Mouse (Mus musculus) heart, adult 2 months (tissue): ENCODE data around the gene Aatk. TPM values are rescaled to one million over a fixed set of nuclear protein-coding genes. Genes with fewer than 3 reads are reported as not detected.

Experiments used
- DNase-seq, 2 experiments: peaks; one replicate each; pipeline ENCODE4 v3.0.0; 2021
- H3K27ac ChIP-seq: fragments of 200-600 bp; 2 replicates; pipeline ENCODE4 v1.8.1; 2022
- H3K27me3 ChIP-seq: fragments of 200-500 bp; 2 replicates; pipeline ENCODE4 v1.6.1; 2012; ENCODE audit warnings: mild to moderate bottlenecking, low read length, inconsistent platforms, mixed read lengths; ENCODE audit not compliant: control insufficient read depth, insufficient read depth
- H3K36me3 ChIP-seq: fragments of 200-500 bp; 2 replicates; pipeline ENCODE4 v1.6.1; 2012; ENCODE audit warnings: low read length, inconsistent platforms; ENCODE audit not compliant: control insufficient read depth, insufficient read depth
- H3K4me1 ChIP-seq: fragments of 200-500 bp; 2 replicates; pipeline ENCODE4 v1.6.1; 2011; ENCODE audit warnings: low read length; ENCODE audit not compliant: control insufficient read depth, insufficient read depth
- H3K4me3 ChIP-seq: fragments of 200-600 bp; 2 replicates; pipeline ENCODE4 v1.8.1; 2022
- H3K79me2 ChIP-seq: fragments of 200-500 bp; replicated peaks from 2 replicates; pipeline ENCODE4 v1.6.1; 2012; ENCODE audit warnings: mild to moderate bottlenecking, inconsistent platforms, low read length, moderate library complexity, mixed read lengths; ENCODE audit not compliant: control insufficient read depth, insufficient read depth
- H3K9ac ChIP-seq: fragments of 200-500 bp; 2 replicates; pipeline ENCODE4 v1.6.1; 2012; ENCODE audit warnings: low read depth, mild to moderate bottlenecking, control low read depth, inconsistent platforms, low read length, mixed read lengths
- CTCF ChIP-seq: fragments of 200-600 bp; IDR thresholded peaks from 2 replicates; pipeline ENCODE4 v1.8.1; 2022; ENCODE audit warnings: antibody characterized with exemption, mild to moderate bottlenecking, moderate library complexity
- EP300 ChIP-seq: fragments of 200-500 bp; IDR thresholded peaks from 2 replicates; pipeline ENCODE4 v1.6.1; 2011; ENCODE audit warnings: low read depth, low read length, control low read depth; ENCODE audit not compliant: insufficient read depth
- POLR2A ChIP-seq: fragments of 200-500 bp; IDR thresholded peaks from 2 replicates; pipeline ENCODE4 v1.6.1; 2011; ENCODE audit warnings: mild to moderate bottlenecking, low read depth, low read length, control low read depth; ENCODE audit not compliant: insufficient read depth
- WGBS: fragments of 180-500 bp; shearing (Covaris S2); methylation state at CpG from one replicate; pipeline ENCODE4 v1.1.7; 2018; 5-methylcytosine and 5-hydroxymethylcytosine counted together
- intact Hi-C: fragments of 180-260 bp; cut with DNase I; formaldehyde crosslinking; loops from one replicate; pipeline ENCODE4 v1.15.1; 2025
- polyA plus RNA-seq: library from polyadenylated mRNA; depleted of rRNA; stranded (reverse); fragments of >200 nt; gene quantifications from 2 replicates; pipeline ENCODE4 v1.2.3, GENCODE M21; 2012
- total RNA-seq, 2 experiments: library from RNA; stranded (reverse); gene quantifications; 2 replicates each; pipeline ENCODE4 v1.2.3; 2021

Gene Aatk
- total and polyA plus RNA-seq, 3 experiments = 3.6 to 10.3 (median 4.7) TPM

DNA sequence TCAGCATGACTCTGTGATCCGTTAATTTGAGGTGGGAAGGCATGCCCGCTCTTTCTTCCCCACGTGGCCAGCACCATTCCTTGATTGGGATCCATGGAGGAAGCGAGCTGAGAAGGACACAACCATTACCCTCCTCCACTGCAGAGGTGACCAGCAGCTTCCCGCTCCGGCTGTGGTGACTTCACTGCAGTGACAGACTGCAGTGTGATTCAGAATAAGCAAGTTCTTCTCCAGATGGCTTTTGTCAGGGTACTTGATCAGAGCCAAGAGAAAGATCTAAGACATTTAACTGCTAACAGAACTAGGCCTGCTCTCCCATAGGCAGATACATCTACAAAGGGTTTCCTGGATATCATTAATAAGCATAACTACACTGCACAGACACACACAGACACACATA is 33.3 kb upstream of the Aatk start:
- Histone ChIP-seq H3K27me3 (no peaks in the 10 kb centered on the region), H3K79me2 (no peaks in the 10 kb centered on the region), H3K36me3 (no peaks in the 10 kb centered on the region), H3K9ac (no peak overlapping the region), H3K27ac (no peak overlapping the region), H3K4me3 (no peak overlapping the region), H3K4me1 (no peaks in the 10 kb centered on the region)
- DNase-seq = no peak
- TF ChIP-seq POLR2A (no peak), EP300 (no peak), CTCF (no peak)
- 81% methylated on average over 6 of the region's 6 CpGs for WGBS
- intact Hi-C loops = no loop called here

DNA sequence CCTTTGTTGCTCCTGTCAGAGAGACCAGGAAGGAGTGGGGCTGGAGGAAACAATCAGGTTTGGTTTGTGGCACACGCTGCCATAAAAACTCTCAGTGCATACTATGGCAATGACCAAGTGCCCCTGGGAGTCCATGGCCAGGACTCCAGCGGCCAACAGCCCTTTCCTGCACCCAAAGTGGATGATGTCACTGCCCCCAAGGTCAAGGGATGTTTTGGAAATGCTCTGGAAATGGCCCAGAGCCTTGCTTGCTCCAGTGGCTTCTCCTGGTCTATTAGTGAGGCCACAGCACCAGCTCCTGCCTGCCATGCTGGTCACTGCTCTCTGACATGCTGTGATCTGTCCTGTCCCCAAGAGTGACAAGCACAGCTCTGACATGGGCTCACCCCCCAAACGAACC is 29.2 kb upstream of the Aatk start:
- Histone ChIP-seq H3K27me3 (no peaks in the 10 kb centered on the region), H3K27ac (no peak overlapping the region), H3K36me3 (no peaks in the 10 kb centered on the region), H3K9ac (no peak overlapping the region), H3K79me2 (no peaks in the 10 kb centered on the region), H3K4me3 (no peak overlapping the region), H3K4me1 (no peaks in the 10 kb centered on the region)
- no peak for DNase-seq
- WGBS = 73% methylated on average over 3 of the region's 3 CpGs
- TF ChIP-seq POLR2A = no peak
- no peak for TF ChIP-seq CTCF
- no peak for TF ChIP-seq EP300
- intact Hi-C loops = no loop called here

DNA sequence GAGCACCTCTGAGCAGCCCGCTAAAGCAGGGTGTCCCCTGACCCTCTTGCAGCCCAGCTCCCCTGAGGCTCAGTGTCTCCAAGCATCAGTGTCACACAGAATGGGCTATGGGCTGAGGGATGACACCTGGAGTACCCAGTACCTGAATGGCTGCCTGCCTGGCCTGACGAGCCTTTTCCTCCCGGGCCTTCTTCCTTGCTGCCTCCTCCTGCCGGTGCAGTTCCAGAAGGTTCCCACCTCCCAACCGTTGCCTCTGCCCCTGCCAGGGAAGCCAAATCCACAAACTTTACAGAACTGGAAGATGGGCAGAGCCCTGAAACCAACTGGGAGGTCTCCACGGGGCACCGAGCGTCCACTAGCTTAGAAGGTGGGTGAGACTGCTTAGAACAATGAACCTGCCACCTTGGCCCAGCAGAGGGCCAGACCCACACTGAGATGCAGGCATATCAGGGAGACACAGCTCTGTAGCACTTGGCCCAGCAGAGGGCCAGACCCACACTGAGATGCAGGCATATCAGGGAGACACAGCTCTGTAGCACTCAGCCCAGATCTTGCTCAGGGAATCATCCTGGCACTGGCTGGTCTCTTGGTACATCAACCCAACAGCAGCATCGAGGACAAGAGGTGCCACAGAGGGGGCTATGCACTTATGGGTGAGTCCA is 26.1 kb upstream of the Aatk start:
- Histone ChIP-seq H3K4me3 (no peak overlapping the region), H3K9ac (no peak overlapping the region), H3K27ac (no peak overlapping the region), H3K36me3 (no peaks in the 10 kb centered on the region), H3K79me2 (no peaks in the 10 kb centered on the region), H3K27me3 (no peaks in the 10 kb centered on the region), H3K4me1 (no peaks in the 10 kb centered on the region)
- no peak for TF ChIP-seq CTCF
- TF ChIP-seq EP300 = no peak
- TF ChIP-seq POLR2A = no peak
- intact Hi-C loops = no loop called here
- WGBS = 87% methylated on average over 9 of the region's 9 CpGs
- no peak for DNase-seq

DNA sequence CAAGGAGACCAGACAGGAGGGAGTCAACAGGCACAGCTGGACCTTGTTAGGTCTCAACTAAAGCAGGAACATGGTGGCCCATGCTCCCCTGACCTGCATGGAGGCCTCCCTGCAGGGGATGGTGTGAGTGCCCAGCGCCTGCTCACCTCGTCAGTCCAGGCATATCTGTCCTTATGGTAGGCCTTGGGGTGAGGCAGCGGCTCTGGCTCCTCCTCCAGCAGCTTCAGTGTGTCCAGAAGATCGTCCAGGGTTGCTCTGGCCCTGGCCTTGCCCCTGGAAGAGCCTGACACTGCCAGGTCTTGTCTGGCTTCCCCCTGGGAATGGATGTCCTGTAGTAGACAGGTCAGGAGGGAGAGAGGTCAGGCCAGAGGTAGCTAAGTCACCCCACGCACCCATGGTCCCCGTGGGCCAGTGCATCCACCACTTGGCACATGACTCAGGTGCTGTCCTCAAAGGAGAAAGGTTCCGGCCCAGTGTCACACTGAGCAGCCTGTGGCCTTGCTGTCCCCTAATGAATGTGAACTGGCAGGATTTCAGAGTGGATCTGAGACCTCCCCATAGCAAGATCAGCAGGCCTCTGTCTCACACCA is 24.9 kb upstream of the Aatk start:
- DNase-seq = no peak
- no peaks in the 10 kb centered on the region for H3K79me2 ChIP-seq
- TF ChIP-seq POLR2A (no peak), EP300 (no peak), CTCF (no peak)
- 88% methylated on average over 7 of the region's 7 CpGs for WGBS
- H3K4me1 ChIP-seq = no peaks in the 10 kb centered on the region
- no peak overlapping the region for H3K4me3 ChIP-seq
- no peaks in the 10 kb centered on the region for H3K36me3 ChIP-seq
- no peaks in the 10 kb centered on the region for H3K27me3 ChIP-seq
- no peak overlapping the region for H3K9ac ChIP-seq
- no peak overlapping the region for H3K27ac ChIP-seq
- intact Hi-C loops = no loop called here

DNA sequence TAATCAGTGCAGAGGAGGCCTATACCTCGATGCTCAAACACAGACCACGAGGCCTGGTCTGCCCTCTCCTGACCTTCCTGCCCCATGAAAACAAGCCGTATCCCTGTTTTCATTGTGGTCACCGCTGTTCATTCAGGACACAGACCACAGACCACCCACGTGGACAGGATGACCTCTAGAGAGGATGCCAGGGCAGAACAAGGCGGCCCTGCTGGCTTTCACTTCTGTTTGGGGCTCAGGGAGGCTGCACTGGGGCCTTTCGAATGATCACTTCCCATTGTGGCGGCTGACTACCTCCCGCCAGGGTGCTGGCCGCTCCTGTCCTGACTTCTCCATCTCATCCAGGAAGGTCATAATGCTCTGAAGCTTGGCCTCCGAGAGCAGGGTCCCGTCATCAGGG is 24.1 kb upstream of the Aatk start:
- H3K27me3 ChIP-seq = no peaks in the 10 kb centered on the region
- no peaks in the 10 kb centered on the region for H3K4me1 ChIP-seq
- no peaks in the 10 kb centered on the region for H3K36me3 ChIP-seq
- no peak overlapping the region for H3K9ac ChIP-seq
- WGBS = 66% methylated on average over 12 of the region's 12 CpGs
- no peaks in the 10 kb centered on the region for H3K79me2 ChIP-seq
- H3K27ac ChIP-seq = no peak overlapping the region
- TF ChIP-seq POLR2A (no peak), EP300 (no peak), CTCF (no peak)
- intact Hi-C loops = no loop called here
- H3K4me3 ChIP-seq = no peak overlapping the region
- DNase-seq = no peak

DNA sequence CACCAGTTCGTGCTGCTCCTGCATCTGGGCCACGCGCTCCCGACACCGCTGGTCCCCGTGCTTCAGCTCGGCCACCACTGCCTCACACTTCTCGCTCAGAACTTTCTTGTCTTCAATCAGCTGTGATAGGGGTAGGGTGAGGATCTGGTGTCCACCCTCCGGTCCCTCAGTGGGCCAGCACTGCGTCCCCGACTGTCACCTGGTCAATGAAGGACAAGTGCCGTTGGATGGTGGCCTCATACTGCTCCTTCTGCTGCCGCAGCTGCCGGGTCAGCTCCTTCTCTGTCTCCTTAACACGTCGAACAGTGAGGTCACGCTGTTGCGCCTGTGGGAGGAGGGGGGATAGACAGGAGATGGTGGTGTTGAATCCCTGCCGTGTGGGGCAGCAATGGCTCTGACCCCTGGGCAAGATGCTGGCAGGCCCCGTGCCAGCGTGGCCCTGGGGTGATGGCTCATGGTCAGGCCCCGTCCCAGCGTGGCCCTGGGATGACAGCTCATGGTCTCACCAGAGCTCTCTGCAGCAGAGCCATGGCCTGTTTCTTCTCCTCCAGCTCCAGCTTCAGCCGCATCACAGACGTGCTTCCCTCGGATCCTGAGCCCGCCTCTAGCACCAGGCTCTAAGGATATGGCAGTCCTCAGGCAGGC is 23.4 kb upstream of the Aatk start:
- Histone ChIP-seq H3K79me2 (no peaks in the 10 kb centered on the region), H3K27ac (no peak overlapping the region), H3K4me3 (no peak overlapping the region), H3K9ac (no peak overlapping the region), H3K4me1 (no peaks in the 10 kb centered on the region), H3K36me3 (no peaks in the 10 kb centered on the region), H3K27me3 (no peaks in the 10 kb centered on the region)
- DNase-seq = no peak
- no peak for TF ChIP-seq CTCF
- TF ChIP-seq EP300 = no peak
- no peak for TF ChIP-seq POLR2A
- intact Hi-C loops = no loop called here
- 93% methylated on average over 27 of the region's 27 CpGs for WGBS
